Mouse (Mus musculus): ENCODE results near the gene Plcxd2. TPM values are rescaled to one million over a fixed set of nuclear protein-coding genes. Genes with fewer than 3 reads are reported as not detected.

Plcxd2 gene
- polyA plus RNA-seq, 1 experiment from 2014 or later = 1.6 TPM

DNA sequence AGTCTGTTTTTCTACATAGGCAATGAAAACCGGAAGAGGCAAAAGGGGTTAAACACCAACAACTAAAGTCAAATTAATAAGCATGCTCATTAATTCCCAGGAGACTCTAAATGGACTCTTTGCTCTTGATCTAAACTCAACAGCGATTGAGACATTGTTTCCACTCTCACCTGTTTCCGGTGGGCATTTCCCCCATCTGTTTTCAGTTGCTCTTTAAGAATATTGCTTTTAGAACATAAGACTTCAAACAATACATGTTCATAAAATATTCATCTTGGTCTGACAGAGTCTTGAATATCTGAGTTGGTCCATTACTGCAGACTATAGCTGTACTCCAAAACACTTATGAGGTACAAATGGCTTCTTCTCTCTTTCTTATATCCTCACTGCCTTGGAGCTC is 9.0 kb downstream of the Plcxd2 start:
- Histone ChIP-seq H3K27me3 (replicated peaks; ENCODE audit: control insufficient read depth, insufficient read depth, low read length) (no peaks in the 10 kb centered on the region), H3K4me3 (ENCODE audit: low read depth, low read length) (no peak overlapping the region), H3K9me3 (ENCODE audit: control insufficient read depth, low read length) (no peaks in the 10 kb centered on the region), H3K27ac (replicated peaks; ENCODE audit: low read depth, low read length) (no peak overlapping the region), H3K4me1 (ENCODE audit: control insufficient read depth, insufficient read depth, low read length) (no peaks in the 10 kb centered on the region), H3K9ac (ENCODE audit: low read depth, low read length) (no peak overlapping the region), H3K36me3 (ENCODE audit: control insufficient read depth, insufficient read depth, low read length) (no peaks in the 10 kb centered on the region), H3K4me2 (ENCODE audit: low read depth, low read length) (no peak overlapping the region)
- DNase-seq (ENCODE audit: low spot score) (no peak), ATAC-seq (ENCODE audit: low read depth) (no peak)
- 70% methylated on average over 3 of the region's 3 CpGs for WGBS

- Histone ChIP-seq H3K4me2 (ENCODE audit: low read depth, low read length) (no peak overlapping the region), H3K9me3 (ENCODE audit: control insufficient read depth, low read length) (no peaks in the 10 kb centered on the region), H3K36me3 (ENCODE audit: control insufficient read depth, insufficient read depth, low read length) (no peaks in the 10 kb centered on the region), H3K4me3 (ENCODE audit: low read depth, low read length) (no peak overlapping the region), H3K27me3 (replicated peaks; ENCODE audit: control insufficient read depth, insufficient read depth, low read length) (no peaks in the 10 kb centered on the region), H3K9ac (ENCODE audit: low read depth, low read length) (no peak overlapping the region), H3K4me1 (ENCODE audit: control insufficient read depth, insufficient read depth, low read length) (no peaks in the 10 kb centered on the region), H3K27ac (replicated peaks; ENCODE audit: low read depth, low read length) (no peak overlapping the region)
- no peak for DNase-seq (ENCODE audit: low spot score)
- WGBS = 72% methylated on average over 10 of the region's 10 CpGs
- ATAC-seq (ENCODE audit: low read depth) = no peak
These were observed 10.4 kb downstream of the Plcxd2 start for GRCm38 (mm10) chr16:45999374-46000191.

GRCm38 (mm10) chr16:45998231-45998630 is 11.8 kb downstream of the Plcxd2 start:
- Histone ChIP-seq H3K9ac (ENCODE audit: low read depth, low read length) (no peak overlapping the region), H3K4me1 (ENCODE audit: control insufficient read depth, insufficient read depth, low read length) (no peaks in the 10 kb centered on the region), H3K9me3 (ENCODE audit: control insufficient read depth, low read length) (no peaks in the 10 kb centered on the region), H3K4me2 (ENCODE audit: low read depth, low read length) (no peak overlapping the region), H3K36me3 (ENCODE audit: control insufficient read depth, insufficient read depth, low read length) (no peaks in the 10 kb centered on the region), H3K27ac (replicated peaks; ENCODE audit: low read depth, low read length) (no peak overlapping the region), H3K27me3 (replicated peaks; ENCODE audit: control insufficient read depth, insufficient read depth, low read length) (no peaks in the 10 kb centered on the region), H3K4me3 (ENCODE audit: low read depth, low read length) (no peak overlapping the region)
- DNase-seq (ENCODE audit: low spot score) (no peak), ATAC-seq (ENCODE audit: low read depth) (no peak)
- WGBS = 74% methylated on average over 7 of the region's 7 CpGs

DNA sequence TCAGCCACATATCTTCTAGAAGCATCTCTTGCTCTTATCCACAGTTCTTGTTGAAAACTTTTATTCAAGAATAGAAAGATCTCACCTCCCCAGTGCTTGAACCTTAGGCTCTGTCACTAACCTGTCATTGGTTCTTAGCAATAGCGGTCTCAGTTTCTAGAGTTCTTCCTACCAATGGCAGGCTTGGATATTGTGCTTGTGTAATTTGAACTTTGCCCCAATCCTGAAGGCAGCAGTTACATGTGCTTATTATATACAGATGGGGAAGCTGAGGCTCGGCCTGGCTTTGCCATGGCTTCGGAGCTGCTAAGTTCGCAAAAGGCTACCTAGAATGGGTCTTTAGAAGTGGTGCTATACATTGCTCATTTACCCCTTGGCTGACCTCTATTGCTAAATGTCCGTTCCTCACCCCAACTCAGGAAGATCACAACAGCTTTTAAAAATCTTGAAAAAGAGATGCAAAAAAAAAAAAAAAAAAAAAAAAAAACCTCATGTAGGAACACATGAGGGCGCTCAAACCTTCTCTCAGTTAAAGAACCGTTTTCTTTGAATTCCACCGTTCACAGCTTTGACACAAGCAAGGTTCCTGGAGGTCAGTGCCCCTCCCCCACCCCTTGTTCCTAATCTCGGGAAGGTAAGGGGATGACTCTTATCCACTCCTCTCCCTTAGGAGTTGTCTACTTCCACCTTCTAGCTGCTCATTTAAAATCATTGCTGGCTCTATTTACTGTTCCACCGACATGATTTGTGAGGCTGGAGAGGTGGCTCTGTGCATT is 18.9 kb downstream of the Plcxd2 start:
- Histone ChIP-seq H3K9ac (ENCODE audit: low read depth, low read length) (no peak overlapping the region), H3K36me3 (ENCODE audit: control insufficient read depth, insufficient read depth, low read length) (no peaks in the 10 kb centered on the region), H3K4me2 (ENCODE audit: low read depth, low read length) (no peak overlapping the region), H3K27me3 (replicated peaks; ENCODE audit: control insufficient read depth, insufficient read depth, low read length) (no peaks in the 10 kb centered on the region), H3K4me3 (ENCODE audit: low read depth, low read length) (no peak overlapping the region), H3K9me3 (ENCODE audit: control insufficient read depth, low read length) (no peaks in the 10 kb centered on the region), H3K4me1 (ENCODE audit: control insufficient read depth, insufficient read depth, low read length) (no peaks in the 10 kb centered on the region), H3K27ac (replicated peaks; ENCODE audit: low read depth, low read length) (no peak overlapping the region)
- WGBS = 44% methylated on average over 10 of the region's 10 CpGs
- ATAC-seq (ENCODE audit: low read depth) = no peak
- DNase-seq (ENCODE audit: low spot score) = no peak

GRCm38 (mm10) chr16:45986236-45986635 is 23.8 kb downstream of the Plcxd2 start:
- no peak for DNase-seq (ENCODE audit: low spot score)
- no peak overlapping the region for H3K4me2 ChIP-seq (ENCODE audit: low read depth, low read length)
- WGBS = 74% methylated on average over 1 of the region's 1 CpGs

GRCm38 (mm10) chr16:45984610-45985606 is 25.1 kb downstream of the Plcxd2 start:
- H3K9ac ChIP-seq (ENCODE audit: low read depth, low read length) = no peak overlapping the region
- ATAC-seq (ENCODE audit: low read depth) (peak; percentile 86; the same call in 1 of the 2 replicates), DNase-seq (ENCODE audit: low spot score) (peak; percentile 54)
- H3K4me1 ChIP-seq (ENCODE audit: control insufficient read depth, insufficient read depth, low read length) = no peaks in the 10 kb centered on the region
- no peak overlapping the region for H3K4me2 ChIP-seq (ENCODE audit: low read depth, low read length)
- no peak overlapping the region for H3K4me3 ChIP-seq (ENCODE audit: low read depth, low read length)
- no peaks in the 10 kb centered on the region for H3K27me3 ChIP-seq (replicated peaks; ENCODE audit: control insufficient read depth, insufficient read depth, low read length)
- H3K27ac ChIP-seq (replicated peaks; ENCODE audit: low read depth, low read length) = no peak overlapping the region
- H3K36me3 ChIP-seq (ENCODE audit: control insufficient read depth, insufficient read depth, low read length) = no peaks in the 10 kb centered on the region
- H3K9me3 ChIP-seq (ENCODE audit: control insufficient read depth, low read length) = no peaks in the 10 kb centered on the region
- WGBS = 64% methylated on average over 4 of the region's 4 CpGs

More at GRCm38 (mm10) chr16:45986236-45986635, 23.8 kb downstream of the Plcxd2 start:
- H3K4me1 ChIP-seq (ENCODE audit: control insufficient read depth, insufficient read depth, low read length) = no peaks in the 10 kb centered on the region
- no peaks in the 10 kb centered on the region for H3K9me3 ChIP-seq (ENCODE audit: control insufficient read depth, low read length)
- no peak overlapping the region for H3K27ac ChIP-seq (replicated peaks; ENCODE audit: low read depth, low read length)
- ATAC-seq (ENCODE audit: low read depth) = no peak
- H3K9ac ChIP-seq (ENCODE audit: low read depth, low read length) = no peak overlapping the region
- no peaks in the 10 kb centered on the region for H3K27me3 ChIP-seq (replicated peaks; ENCODE audit: control insufficient read depth, insufficient read depth, low read length)
- H3K36me3 ChIP-seq (ENCODE audit: control insufficient read depth, insufficient read depth, low read length) = no peaks in the 10 kb centered on the region
- H3K4me3 ChIP-seq (ENCODE audit: low read depth, low read length) = no peak overlapping the region

DNA sequence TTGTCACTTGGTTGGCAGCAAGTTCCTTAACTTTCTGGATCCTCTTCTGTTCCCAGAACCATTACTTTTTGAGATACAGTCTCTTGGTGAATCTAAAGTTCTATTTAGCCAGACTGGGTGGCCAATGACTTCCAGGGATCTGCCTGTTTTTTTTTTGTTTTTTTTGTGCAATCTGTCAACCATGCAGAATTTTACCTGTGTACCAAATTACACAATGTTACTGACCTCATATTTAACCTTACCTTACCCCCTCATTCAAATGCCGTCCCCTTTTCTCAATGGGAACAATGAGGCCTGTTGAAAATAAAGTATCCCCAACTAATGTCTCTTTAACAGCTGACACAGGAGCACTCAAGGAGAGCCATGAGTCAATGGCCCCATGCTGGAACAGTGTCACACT is 33.8 kb downstream of the Plcxd2 start:
- H3K4me1 ChIP-seq (ENCODE audit: control insufficient read depth, insufficient read depth, low read length) = no peaks in the 10 kb centered on the region
- H3K9me3 ChIP-seq (ENCODE audit: control insufficient read depth, low read length) = no peaks in the 10 kb centered on the region
- no peak overlapping the region for H3K4me2 ChIP-seq (ENCODE audit: low read depth, low read length)
- H3K4me3 ChIP-seq (ENCODE audit: low read depth, low read length) = no peak overlapping the region
- no peaks in the 10 kb centered on the region for H3K36me3 ChIP-seq (ENCODE audit: control insufficient read depth, insufficient read depth, low read length)
- H3K9ac ChIP-seq (ENCODE audit: low read depth, low read length) = no peak overlapping the region
- DNase-seq (ENCODE audit: low spot score) (no peak), ATAC-seq (ENCODE audit: low read depth) (no peak)
- H3K27me3 ChIP-seq (replicated peaks; ENCODE audit: control insufficient read depth, insufficient read depth, low read length) = no peaks in the 10 kb centered on the region
- 79% methylated on average over 1 of the region's 1 CpGs for WGBS
- H3K27ac ChIP-seq (replicated peaks; ENCODE audit: low read depth, low read length) = no peak overlapping the region

All from embryonic facial prominence, embryonic 14.5 days (tissue).